Mouse (Mus musculus): ENCODE data around the gene Gm49711.

The Gm49711 gene

DNA sequence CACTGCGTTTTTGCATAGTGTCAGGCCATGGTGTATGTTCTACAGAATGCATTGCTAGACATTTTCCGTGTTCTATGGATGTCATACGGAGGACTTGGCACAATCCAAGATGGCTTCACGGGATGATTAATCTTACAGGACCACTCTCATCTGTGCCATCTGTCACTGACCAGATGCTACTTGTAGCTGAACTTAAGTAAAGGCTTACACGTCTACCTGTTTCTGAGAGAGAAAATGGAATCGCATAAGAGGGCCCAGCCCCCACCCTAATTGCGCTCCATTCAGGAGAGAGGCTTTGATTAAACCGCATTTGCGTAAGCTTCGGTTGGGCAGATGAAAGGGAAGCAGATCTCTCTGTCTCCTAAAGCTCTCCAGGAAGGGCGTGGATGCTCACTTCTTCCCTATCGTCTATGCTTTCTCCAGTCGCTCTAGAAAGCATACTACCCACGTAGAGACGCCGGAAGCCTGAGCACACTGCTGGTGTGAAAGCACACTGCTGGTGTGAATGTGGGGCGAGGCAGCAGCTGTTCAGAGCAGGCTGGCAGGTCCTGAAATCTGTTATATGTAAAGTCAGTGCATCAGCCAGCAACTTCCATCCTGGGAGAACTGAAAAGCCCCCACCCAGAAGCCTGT, 62.9 kb downstream of the Gm49711 start:
- no peak for DNase-seq (ENCODE audit: low spot score)

DNA sequence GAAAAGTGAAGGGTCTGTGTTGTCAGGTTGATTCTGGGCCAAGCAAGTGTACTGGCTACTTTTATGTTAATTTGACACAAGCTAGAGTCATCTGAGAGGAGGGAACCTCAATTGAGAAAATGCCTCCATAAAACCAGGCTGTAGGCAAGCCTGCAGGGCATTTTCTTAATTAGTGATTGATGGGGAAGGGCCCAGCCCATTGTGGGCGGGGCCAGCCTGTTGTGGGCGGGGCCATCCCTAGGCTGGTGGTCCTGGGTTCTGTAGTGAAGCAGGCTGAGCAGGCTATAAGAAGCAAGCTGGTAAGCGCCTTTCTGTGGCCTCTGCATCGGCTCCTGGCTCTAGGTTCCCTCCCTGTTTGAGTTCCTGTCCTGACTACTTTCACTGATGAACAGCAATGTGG, 69.1 kb downstream of the Gm49711 start:
- DNase-seq (ENCODE audit: low spot score), result no peak

GRCm38 (mm10) chr16:92127666-92128065, 69.5 kb downstream of the Gm49711 start:
- no peak for DNase-seq (ENCODE audit: low spot score)

DNA sequence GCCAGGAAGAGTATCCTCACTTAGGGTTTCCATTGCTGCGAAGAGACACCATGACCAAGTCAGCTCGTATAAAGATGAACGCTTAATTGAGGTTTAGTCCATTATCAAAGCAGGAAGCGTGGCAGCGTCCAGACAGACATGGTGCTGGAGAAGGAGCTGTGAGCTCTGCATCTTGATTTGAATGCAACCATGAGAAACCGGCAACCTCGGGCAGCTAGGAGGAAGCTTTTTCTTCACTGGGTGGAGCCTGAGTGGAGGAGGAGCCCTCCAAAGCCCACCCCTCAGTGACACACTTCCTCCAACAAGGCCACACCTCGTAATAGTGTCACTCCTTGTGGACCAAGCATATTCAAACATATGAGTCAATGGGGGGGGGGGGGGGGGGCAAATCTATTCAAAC, 71.7 kb downstream of the Gm49711 start:
- no peak for DNase-seq (ENCODE audit: low spot score)

DNA sequence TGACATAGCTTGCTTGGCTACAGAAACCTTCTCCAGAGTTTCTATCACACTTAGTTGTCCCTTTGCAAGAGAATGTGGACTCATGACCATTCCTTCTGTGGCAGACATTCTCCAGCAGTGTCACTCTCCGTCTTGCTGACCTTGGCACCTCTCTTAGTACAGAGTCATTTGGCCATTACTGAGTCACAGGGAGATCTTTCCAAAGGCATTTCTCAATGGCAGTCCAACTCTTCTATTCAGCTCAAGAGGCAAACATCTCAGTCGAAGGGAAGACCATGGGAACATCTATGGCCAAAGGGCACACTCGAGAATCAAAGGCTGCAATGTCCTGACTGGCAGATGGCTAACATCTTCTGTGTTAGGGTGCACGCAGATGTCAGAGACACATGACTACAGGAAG, 74.4 kb downstream of the Gm49711 start:
- DNase-seq (ENCODE audit: low spot score), result no peak

DNA sequence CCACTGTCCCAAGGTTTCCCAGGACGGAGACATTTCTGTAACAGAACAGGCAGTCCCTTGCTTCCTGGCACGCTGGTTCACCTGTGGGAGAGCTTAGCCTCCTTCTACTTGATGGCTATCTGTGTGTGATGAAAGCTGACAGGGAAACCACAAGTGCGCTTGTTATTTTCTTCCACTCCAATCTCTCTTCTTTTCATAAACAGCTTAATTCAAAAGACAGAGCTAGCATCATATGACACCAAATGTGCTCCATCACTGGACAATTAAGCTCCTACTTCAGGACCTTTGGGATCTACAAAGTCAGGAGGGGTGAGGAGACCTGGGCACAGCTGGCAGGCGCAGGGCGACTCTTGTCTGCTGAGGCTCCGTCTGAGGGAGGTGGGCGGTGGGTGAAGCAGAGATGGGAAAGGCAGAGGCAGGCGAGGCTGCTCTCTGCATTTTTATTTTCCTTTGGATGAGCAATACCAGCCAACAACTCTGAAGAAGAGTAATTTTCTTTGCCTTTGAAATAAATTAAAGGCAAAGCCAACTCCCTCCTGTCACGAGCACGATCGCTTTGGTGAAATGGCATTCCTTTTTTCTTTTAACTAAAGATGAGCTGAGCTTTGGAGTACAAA, 76.1 kb downstream of the Gm49711 start:
- DNase-seq (ENCODE audit: low spot score), result no peak

DNA sequence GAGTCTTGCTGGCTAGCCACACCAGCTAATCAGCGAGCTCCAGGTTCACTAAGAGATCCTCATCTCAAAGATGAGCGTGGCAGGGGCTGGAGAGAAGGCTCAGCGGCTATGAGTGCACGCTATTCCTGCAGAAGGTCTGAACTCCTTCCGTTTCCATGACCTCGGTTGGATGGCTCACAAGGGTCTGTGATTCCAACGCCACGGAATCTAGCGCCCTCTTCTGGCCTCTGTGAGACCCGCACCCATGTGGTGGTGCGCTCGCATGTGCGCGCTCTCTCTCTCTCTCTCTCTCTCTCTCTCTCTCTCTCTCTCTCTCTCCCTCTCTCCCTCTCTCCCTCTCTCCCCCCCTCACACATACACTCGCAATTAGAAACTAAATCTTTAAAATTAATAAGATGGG, 78.2 kb downstream of the Gm49711 start:
- DNase-seq (ENCODE audit: low spot score), result no peak

DNA sequence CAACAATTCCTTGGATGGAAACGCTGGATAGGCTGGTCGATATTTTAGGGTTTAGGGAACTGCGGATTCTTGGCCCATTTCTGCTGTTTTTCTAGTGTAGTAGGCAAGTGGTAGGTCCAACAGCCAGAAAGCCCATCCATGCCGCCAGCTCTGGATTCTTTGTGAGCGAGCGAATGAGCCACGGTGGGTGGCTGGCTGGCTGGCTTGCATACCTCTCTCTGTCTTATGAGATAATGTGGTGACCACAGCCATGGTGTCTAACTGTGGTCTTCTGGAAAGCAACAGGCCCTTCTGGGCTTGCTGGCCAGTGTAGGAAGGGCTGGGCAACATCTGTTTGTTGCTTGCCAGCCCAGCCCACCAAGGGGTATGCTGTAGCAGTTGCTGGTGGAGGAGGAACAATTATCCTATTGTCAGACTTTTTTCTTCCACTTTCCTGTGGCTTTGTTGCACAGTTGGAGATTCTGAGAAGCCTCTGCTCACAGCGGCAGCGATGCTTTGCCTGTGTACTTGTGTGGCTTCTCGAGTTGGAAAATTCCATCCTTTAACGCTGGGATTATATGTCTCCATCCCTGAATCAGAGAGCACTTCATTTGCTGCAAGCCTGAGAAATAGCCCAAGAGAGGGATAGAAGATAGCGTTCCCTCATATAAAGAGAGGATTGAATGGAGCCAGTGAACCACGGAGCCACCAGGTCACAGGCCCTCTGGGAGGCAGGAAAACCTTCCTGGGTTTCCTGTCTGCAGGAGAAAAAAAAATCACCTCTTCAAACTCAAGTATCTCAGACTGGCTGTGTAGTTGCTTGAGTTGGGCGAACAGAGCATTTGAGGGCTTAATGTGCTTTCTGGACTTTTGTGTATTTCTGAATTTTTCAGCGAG, 81.5 kb downstream of the Gm49711 start:
- DNase-seq (ENCODE audit: low spot score), result no peak

- no peak for DNase-seq (ENCODE audit: low spot score)
These were observed 82.2 kb downstream of the Gm49711 start for GRCm38 (mm10) chr16:92140328-92140727.

DNA sequence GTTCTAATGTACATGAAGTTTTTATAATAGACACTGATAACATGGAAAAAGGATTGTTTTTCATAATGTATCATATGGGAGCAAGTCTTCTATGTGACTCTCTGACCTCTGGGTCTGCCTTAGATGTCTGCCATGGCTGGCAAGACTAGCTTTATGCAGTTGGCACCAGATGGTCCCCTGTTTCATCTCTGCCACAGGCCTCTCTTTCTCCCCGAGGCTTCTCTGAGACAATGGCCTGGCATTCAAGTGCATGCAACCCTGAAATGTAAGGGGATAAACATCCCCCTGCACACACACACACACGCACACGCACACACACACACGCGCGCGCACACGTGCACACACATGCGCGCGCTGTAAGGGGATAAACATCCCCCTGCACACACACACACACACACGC, 82.9 kb downstream of the Gm49711 start:
- no peak for DNase-seq (ENCODE audit: low spot score)

DNA sequence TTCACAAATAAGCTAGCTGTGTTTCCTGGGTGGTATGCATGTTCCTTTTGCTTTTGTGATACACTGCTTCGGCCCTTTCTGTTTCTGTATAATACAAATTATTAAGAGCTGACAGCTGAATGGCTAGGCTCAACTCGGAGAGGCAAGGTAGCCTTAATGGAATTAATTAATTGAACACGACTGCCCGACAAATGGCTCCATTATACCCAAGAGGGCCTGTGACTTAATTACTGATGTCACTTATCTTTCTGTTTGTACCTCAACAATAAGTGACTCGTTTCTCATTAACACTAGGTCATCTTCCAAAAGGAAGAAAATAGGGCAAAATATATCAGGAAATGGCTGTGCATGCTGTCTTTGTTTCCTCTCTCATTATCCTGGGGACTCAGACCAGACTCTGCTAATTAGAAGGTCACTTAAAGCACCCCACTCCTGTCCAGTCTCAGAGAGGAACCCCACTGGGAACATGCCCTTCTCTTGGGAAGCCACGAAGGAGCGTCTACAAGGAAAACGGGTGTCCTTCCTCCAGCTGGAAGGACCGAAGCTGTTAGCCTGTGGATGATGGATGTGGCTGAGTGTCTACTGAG, 84.4 kb downstream of the Gm49711 start:
- DNase-seq (ENCODE audit: low spot score), result no peak

DNA sequence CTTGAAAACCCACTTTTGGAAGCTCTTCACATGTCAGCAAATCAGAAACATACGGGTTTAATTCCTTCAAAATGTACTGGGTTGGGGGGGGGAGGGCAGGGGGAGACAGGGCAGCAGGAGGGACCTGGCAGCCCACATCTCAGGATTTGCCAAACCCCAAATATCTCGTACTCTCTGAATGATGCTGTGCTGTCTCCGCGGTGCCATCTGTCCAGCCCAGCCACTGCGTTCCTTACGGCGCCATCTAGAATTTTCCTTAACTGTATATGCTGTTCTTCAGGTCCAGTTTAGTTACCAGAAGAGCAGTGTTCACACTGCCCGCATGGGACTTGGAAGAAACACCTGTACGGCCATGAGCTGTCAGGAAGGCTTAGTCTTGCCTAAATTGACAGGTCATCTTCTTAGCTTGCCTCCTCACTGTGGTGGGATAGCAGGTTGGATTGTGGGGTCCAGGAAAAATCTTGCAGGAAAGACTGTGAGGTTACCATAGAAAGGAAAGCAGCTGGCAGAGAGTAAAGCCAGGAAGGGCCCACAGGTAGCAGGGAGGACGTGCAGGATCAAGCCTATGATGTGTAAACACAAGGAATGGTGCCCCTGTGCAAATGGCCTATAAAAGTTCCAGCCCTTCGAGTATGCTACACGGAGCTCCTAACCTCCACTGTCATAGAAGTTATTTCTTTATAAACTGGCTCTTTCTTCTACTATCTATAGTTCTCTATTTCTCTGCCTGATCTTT, 89.7 kb downstream of the Gm49711 start:
- no peak for DNase-seq (ENCODE audit: low spot score)

GRCm38 (mm10) chr16:92148367-92148728, 90.2 kb downstream of the Gm49711 start:
- DNase-seq (ENCODE audit: low spot score), result no peak

DNA sequence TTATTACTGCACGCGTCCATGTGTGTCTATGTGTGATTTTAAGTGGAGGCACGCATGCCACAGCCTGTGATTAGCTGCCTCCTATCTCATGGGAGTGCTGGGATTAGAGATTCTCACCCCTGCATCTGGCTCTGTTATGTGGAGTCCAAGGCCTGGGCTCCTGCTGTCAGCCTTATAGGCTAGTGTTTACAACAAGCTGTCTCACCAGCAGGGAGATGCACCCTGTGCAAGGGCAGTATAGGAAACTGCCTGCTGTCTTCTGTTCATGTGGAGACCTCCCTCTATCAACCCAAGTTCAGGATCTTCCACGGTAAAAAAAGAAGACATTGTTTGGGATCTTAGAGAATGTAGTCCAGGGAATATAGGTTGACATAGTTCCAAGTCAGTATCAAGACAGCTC, 92.9 kb downstream of the Gm49711 start:
- DNase-seq (ENCODE audit: low spot score), result no peak

DNA sequence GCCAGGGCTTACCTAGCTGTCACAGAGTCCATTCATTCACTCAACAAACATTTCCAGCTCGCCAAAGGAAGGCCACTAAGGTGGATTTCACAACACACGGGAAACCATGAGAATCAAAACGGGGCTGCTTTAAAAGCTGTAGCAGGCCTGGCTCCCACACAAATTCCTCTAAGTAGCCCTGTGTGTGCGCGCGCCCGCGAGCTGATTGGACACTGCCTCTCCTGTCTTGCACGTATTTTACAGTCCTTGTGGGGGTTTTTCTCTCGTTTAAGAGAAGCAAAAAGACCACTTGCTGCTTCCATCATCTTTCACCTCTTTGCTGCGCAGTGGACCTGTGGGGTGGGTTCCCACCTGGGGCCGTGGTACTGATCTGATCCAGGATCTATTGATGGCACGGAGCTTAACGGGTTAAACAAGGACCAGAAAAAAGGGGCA, 99.9 kb downstream of the Gm49711 start:
- DNase-seq (ENCODE audit: low spot score), result no peak

- DNase-seq (ENCODE audit: low spot score), result no peak
These were observed 100.5 kb downstream of the Gm49711 start for GRCm38 (mm10) chr16:92158461-92159091.

GRCm38 (mm10) chr16:92159114-92159513, 101.0 kb downstream of the Gm49711 start:
- no peak for DNase-seq (ENCODE audit: low spot score)

DNA sequence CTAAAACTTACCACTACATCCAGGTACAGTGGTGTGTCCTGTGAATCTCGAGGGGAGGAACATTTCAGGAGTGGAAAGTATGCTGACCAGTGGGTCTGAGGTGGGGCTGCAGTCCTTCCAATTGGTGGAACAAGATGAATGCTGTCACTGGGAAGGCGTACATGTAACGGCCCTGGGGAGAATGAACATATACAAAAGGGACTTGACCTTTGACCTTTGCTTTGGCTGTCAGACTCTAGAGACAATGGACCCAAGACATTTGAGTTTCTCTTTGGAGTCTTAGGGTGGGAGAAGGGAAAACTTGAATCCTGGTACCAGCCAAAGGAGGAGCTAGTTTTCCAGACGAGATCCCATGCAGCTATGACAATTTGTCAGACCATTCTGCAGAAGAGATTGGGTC, 104.2 kb downstream of the Gm49711 start:
- no peak for DNase-seq (ENCODE audit: low spot score)

DNA sequence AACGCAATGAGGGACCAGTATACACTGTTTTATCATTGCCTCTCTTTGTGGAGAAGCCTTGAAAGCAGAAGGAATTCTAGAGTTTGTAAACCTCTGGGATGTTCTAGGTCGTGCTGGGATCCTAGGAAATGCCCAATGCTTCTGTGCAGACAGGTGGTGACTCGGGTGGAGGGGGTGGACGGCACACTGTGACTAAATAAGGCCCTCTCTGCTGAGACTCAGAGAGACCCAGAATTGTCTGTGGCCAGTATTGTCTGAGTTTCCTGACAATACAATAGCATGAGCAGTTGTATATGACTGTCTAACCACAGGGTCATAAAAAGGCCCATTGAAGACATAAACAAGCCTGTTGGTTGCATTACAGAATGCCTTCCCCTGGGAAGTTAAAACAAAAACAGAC, 105.4 kb downstream of the Gm49711 start:
- DNase-seq (ENCODE audit: low spot score), result no peak

DNA sequence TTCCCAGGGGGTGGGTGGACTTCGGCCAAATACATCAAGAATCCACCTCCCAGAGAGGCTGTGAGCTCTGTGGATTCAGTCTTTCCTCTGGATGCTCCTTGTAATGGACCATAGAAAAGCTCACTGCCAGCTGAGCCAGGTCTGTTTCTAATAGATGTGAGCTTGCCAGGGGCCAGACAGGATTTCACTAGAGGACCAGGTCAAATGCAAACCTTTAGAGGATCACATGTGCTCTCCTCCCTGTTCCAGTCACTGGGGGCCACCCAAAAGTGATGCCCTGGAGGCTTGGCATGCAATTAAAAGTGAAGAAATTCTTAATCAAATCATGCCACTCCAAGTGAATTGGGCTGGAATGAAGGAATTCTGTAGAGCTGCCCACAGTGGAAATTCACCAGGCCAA, 117.9 kb downstream of the Gm49711 start:
- DNase-seq (ENCODE audit: low spot score), result no peak

DNA sequence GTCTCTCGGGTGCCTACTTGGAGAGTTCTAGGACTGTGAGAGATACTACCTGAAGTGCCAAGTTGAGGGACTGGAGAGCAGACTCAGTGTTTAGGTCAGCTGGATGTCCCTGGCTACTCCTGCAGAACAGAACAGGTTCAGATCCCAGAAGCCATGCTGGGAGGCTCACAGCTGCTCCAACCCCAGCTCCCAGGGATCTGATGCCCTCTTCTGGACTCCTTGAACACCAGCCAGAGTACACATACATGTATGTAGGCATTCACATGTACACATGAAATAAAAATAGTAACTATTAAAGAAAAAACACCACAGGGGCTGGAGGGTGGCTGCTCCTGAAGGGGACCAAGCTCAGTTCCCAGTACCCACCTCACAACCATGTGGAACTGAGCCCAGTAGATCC, 119.6 kb downstream of the Gm49711 start:
- DNase-seq (ENCODE audit: low spot score), result no peak

DNA sequence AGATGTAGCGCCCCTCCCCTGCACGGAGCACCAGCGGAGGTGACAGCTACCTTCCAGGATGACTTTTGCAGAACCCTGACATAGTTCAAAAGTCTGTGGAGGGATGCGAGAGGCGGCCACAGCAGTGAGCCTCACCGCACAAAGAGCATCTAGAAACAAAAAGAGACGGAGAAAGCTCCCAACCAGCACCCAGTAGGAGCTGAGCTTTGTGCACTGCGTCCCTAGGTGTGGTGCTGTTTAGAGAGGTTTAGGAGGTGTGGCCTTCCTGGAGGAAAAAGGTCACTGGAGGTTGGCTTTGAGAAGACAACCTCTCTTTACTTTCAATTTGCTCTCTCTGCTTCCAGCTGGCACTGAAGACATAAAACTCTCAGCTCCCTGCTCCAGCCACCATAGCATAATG, 121.2 kb downstream of the Gm49711 start:
- DNase-seq (ENCODE audit: low spot score), result no peak
